Mouse (Mus musculus) lung, postnatal 0 days (tissue): ENCODE measurements at regions not wholly inside any gene's neighbourhood (a gene's known extent, or its start where the extent isn't known, plus 50 kb on each side); places are given as distances from the start of the nearest gene placed in this dataset.

ENCODE experiments used
- ATAC-seq: fragments of 200-750 bp; cut with Nextera tagmentation; 2 replicates; pipeline ENCODE4 v1.8.0; 2017; ENCODE audit warnings: moderate library complexity
- DNase-seq: peaks from one replicate; pipeline ENCODE4 v3.0.0-alpha.2; 2016; ENCODE audit warnings: low spot score
- H3K27ac ChIP-seq: fragments of 300-500 bp; sonication (generic); 2 replicates; pipeline ENCODE4 v1.5.1; 2014; ENCODE audit warnings: antibody characterized with exemption, mild to moderate bottlenecking, low read length, mixed read lengths
- H3K27me3 ChIP-seq: fragments of 300-500 bp; sonication (generic); replicated peaks from 2 replicates; pipeline ENCODE4 v1.6.1; 2014; ENCODE audit warnings: low read length, mixed read lengths; ENCODE audit not compliant: insufficient read depth
- H3K36me3 ChIP-seq: fragments of 300-500 bp; sonication (generic); 2 replicates; pipeline ENCODE4 v1.6.1; 2014; ENCODE audit warnings: low read length, mixed read lengths; ENCODE audit not compliant: insufficient read depth
- H3K4me1 ChIP-seq: fragments of 300-500 bp; sonication (generic); 2 replicates; pipeline ENCODE4 v1.6.1; 2014; ENCODE audit warnings: antibody characterized with exemption, low read depth, low read length, mixed read lengths; ENCODE audit not compliant: insufficient read depth
- H3K4me2 ChIP-seq: fragments of 300-500 bp; sonication (generic); replicated peaks from 2 replicates; pipeline ENCODE4 v1.6.1; 2014; ENCODE audit warnings: low read depth, mild to moderate bottlenecking, low read length, moderate library complexity, mixed read lengths
- H3K4me3 ChIP-seq: fragments of 300-500 bp; sonication (generic); 2 replicates; pipeline ENCODE4 v1.5.1; 2014; ENCODE audit warnings: low read depth, low read length
- H3K9ac ChIP-seq: fragments of 300-500 bp; sonication (generic); replicated peaks from 2 replicates; pipeline ENCODE4 v1.6.1; 2014; ENCODE audit warnings: low read depth, mild to moderate bottlenecking
- H3K9me3 ChIP-seq: fragments of 300-500 bp; sonication (generic); 2 replicates; pipeline ENCODE4 v1.6.1; 2016; ENCODE audit warnings: low read length, mixed read lengths
- CTCF ChIP-seq: IDR thresholded peaks from 2 replicates; pipeline ENCODE4 v1.5.1; 2016; ENCODE audit warnings: antibody characterized with exemption, mild to moderate bottlenecking
- EP300 ChIP-seq: IDR thresholded peaks from 2 replicates; pipeline ENCODE4 v1.6.1; 2016; ENCODE audit warnings: antibody characterized with exemption, mild to moderate bottlenecking, control low read depth
- WGBS: fragments of 180-500 bp; shearing (Covaris S2); extraction: QIAGEN DNeasy Blood & Tissue Kit; methylation state at CpG from one replicate; pipeline ENCODE4 v1.1.7; 2014; 5-methylcytosine and 5-hydroxymethylcytosine counted together

DNA sequence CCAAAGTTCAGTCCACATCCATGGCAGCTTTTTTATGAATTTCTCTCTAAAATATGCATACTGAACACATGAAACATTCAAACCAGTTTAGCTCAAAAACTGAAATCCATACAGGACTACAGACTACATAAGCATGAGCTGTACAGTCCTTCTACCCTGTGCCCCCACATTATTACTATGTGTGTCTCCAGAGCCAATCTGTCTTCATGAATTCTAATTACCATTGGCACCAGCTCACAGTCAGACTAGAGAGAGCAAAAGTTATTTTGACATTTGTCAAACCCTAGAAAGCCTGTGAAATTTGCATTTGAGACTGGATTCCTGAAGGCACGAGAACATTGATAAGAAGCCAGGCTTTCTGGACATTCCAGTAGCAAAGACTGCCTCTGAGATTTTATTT is 117.9 kb upstream of the Zfand5 start:
- TF ChIP-seq CTCF: no peak
- TF ChIP-seq EP300: no peak
- 34% methylated on average over 1 of the region's 1 CpGs for WGBS

DNA sequence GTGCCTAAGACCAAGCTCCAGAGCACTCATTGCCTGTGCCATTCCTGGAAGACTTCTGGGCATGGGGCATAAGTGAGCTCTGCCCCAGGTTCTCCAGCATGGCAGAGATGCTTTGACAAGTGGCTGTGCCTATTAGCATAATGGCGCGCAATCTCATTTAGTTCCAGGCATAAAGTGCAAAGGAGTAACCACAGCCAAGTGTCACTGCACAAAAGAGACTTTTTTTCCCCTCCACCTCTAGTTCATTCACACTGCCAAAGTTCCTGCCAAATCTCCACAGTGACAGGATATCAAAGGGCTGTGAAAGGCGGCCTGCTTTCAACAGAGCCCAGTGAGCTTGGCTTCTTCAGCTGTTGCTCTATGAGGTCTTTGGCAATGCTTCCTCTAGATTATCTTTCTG is 120.1 kb upstream of the Zfand5 start:
- peak; percentile 14 for DNase-seq
- 68% methylated on average over 3 of the region's 3 CpGs for WGBS
- no peaks in the 10 kb centered on the region for H3K36me3 ChIP-seq
- H3K9ac ChIP-seq: no peak overlapping the region
- no peak for TF ChIP-seq EP300
- no peak for TF ChIP-seq CTCF
- no peak for ATAC-seq
- H3K4me2 ChIP-seq: no peak overlapping the region
- H3K9me3 ChIP-seq: no peaks in the 10 kb centered on the region
- no peaks in the 10 kb centered on the region for H3K27me3 ChIP-seq
- no peak overlapping the region for H3K27ac ChIP-seq
- H3K4me1 ChIP-seq: no peaks in the 10 kb centered on the region
- H3K4me3 ChIP-seq: no peak overlapping the region

More for the DNA sequence above, 117.9 kb upstream of the Zfand5 start:
- Histone ChIP-seq H3K9ac (no peak overlapping the region), H3K4me1 (no peaks in the 10 kb centered on the region), H3K27ac (no peak overlapping the region), H3K9me3 (no peaks in the 10 kb centered on the region), H3K4me3 (no peak overlapping the region), H3K4me2 (no peak overlapping the region), H3K27me3 (no peaks in the 10 kb centered on the region), H3K36me3 (no peaks in the 10 kb centered on the region)
- DNase-seq (no peak), ATAC-seq (no peak)

GRCm38 (mm10) chr19:21150849-21151248 is 121.2 kb upstream of the Zfand5 start:
- TF ChIP-seq EP300: no peak
- no peak for TF ChIP-seq CTCF
- ATAC-seq (no peak), DNase-seq (no peak)
- Histone ChIP-seq H3K9ac (no peak overlapping the region), H3K4me3 (no peak overlapping the region), H3K4me2 (no peak overlapping the region), H3K36me3 (no peaks in the 10 kb centered on the region), H3K9me3 (no peaks in the 10 kb centered on the region), H3K4me1 (no peaks in the 10 kb centered on the region), H3K27ac (no peak overlapping the region), H3K27me3 (no peaks in the 10 kb centered on the region)
- WGBS: 76% methylated on average over 3 of the region's 3 CpGs

GRCm38 (mm10) chr19:21150241-21150640 is 121.8 kb upstream of the Zfand5 start:
- 97% methylated on average over 1 of the region's 1 CpGs for WGBS
- DNase-seq (no peak), ATAC-seq (no peak)
- TF ChIP-seq CTCF (no peak), EP300 (no peak)
- H3K27ac ChIP-seq: no peak overlapping the region
- H3K9ac ChIP-seq: no peak overlapping the region
- H3K4me1 ChIP-seq: no peaks in the 10 kb centered on the region
- no peaks in the 10 kb centered on the region for H3K36me3 ChIP-seq
- no peak overlapping the region for H3K4me2 ChIP-seq
- H3K4me3 ChIP-seq: no peak overlapping the region
- H3K27me3 ChIP-seq: no peaks in the 10 kb centered on the region
- H3K9me3 ChIP-seq: no peaks in the 10 kb centered on the region

GRCm38 (mm10) chr19:21146860-21147390 is 125.2 kb upstream of the Zfand5 start:
- H3K4me1 ChIP-seq: peaks cover 5% of the 10 kb centered on the region; the same call in 1 of the 2 replicates
- H3K4me3 ChIP-seq: no peak overlapping the region
- ATAC-seq (no peak), DNase-seq (no peak)
- WGBS: 80% methylated on average over 4 of the region's 4 CpGs
- no peaks in the 10 kb centered on the region for H3K9me3 ChIP-seq
- no peak overlapping the region for H3K27ac ChIP-seq
- no peaks in the 10 kb centered on the region for H3K36me3 ChIP-seq
- H3K9ac ChIP-seq: no peak overlapping the region
- no peak for TF ChIP-seq CTCF
- TF ChIP-seq EP300: no peak
- H3K4me2 ChIP-seq: no peak overlapping the region
- H3K27me3 ChIP-seq: no peaks in the 10 kb centered on the region

GRCm38 (mm10) chr19:21144659-21145283 is 127.3 kb upstream of the Zfand5 start:
- DNase-seq: peak; percentile 87
- Histone ChIP-seq H3K36me3 (no peaks in the 10 kb centered on the region), H3K4me1 (peaks cover 5% of the 10 kb centered on the region; the same call in 1 of the 2 replicates), H3K9me3 (no peaks in the 10 kb centered on the region), H3K27ac (no peak overlapping the region), H3K4me2 (0 out of 2 replicates have a peak overlapping the region, but pooled peaks have one; percentile 6), H3K9ac (no peak overlapping the region), H3K4me3 (no peak overlapping the region), H3K27me3 (no peaks in the 10 kb centered on the region)
- no peak for TF ChIP-seq CTCF
- TF ChIP-seq EP300: peak; percentile 17; the same call in 1 of the 2 replicates
- WGBS: 24% methylated on average over 13 of the region's 13 CpGs
- peak; percentile 89 for ATAC-seq
